Mouse (Mus musculus) right cerebral cortex, postnatal 4 days (tissue): ENCODE results near the gene Gpn2.

ENCODE experiments used
- DNase-seq: peaks from one replicate; pipeline ENCODE4 v3.0.0-alpha.2; 2022

Gene Gpn2

GRCm38 (mm10) chr4:133584059-133584951 lies at the start of gene Gpn2:
TSS of gene Gpn2 (plus strand) at chr4:133584362.
- peak; percentile 79 for DNase-seq

GRCm38 (mm10) chr4:133536081-133536480 lies 48.1 kb upstream of the Gpn2 start:
- DNase-seq, result no peak

- DNase-seq, result no peak
Measured at GRCm38 (mm10) chr4:133536652-133537051, 47.5 kb upstream of the Gpn2 start.

- peak; percentile 89 for DNase-seq
Measured at GRCm38 (mm10) chr4:133545272-133546231, 38.6 kb upstream of the Gpn2 start, which contains the start of gene Nudc. TSS of gene Nudc (minus strand) at chr4:133545996.

- no peak for DNase-seq
Measured at GRCm38 (mm10) chr4:133552029-133552428, 32.1 kb upstream of the Gpn2 start.

GRCm38 (mm10) chr4:133552768-133553447 lies 31.3 kb upstream of the Gpn2 start, which contains the start of gene Nr0b2:
TSS of gene Nr0b2 (plus strand) at chr4:133553376.
- DNase-seq, result no peak

- DNase-seq, result no peak
Measured at GRCm38 (mm10) chr4:133553448-133554330, 30.5 kb upstream of the Gpn2 start.

- DNase-seq, result no peak
Measured at GRCm38 (mm10) chr4:133557041-133557717, 27.0 kb upstream of the Gpn2 start.

GRCm38 (mm10) chr4:133559846-133560245 lies 24.3 kb upstream of the Gpn2 start:
- DNase-seq, result no peak

- no peak for DNase-seq
Measured at GRCm38 (mm10) chr4:133561622-133562021, 22.5 kb upstream of the Gpn2 start.

- peak; percentile 19 for DNase-seq
Measured at GRCm38 (mm10) chr4:133563123-133563571, 21.0 kb upstream of the Gpn2 start.

GRCm38 (mm10) chr4:133567251-133567650 lies 16.9 kb upstream of the Gpn2 start:
- DNase-seq, result no peak

GRCm38 (mm10) chr4:133569291-133570065 lies 14.7 kb upstream of the Gpn2 start:
- no peak for DNase-seq

GRCm38 (mm10) chr4:133570066-133570466 lies 14.1 kb upstream of the Gpn2 start:
- no peak for DNase-seq

GRCm38 (mm10) chr4:133574070-133574842 lies 9.9 kb upstream of the Gpn2 start, which contains the start of gene Gpatch3:
TSS of gene Gpatch3 (plus strand) at chr4:133574745.
- peak; percentile 88 for DNase-seq

GRCm38 (mm10) chr4:133574843-133575202 lies 9.3 kb upstream of the Gpn2 start:
- no peak for DNase-seq

GRCm38 (mm10) chr4:133577983-133578382 lies 6.2 kb upstream of the Gpn2 start:
- DNase-seq, result no peak

- DNase-seq, result no peak
Measured at GRCm38 (mm10) chr4:133583690-133584058, 488 bp upstream of the Gpn2 start.

GRCm38 (mm10) chr4:133592570-133592969 lies 8.4 kb downstream of the Gpn2 start:
- peak; percentile 71 for DNase-seq
